Mouse (Mus musculus) midbrain, embryonic 12.5 days (tissue): ENCODE results near the gene B3galt4. TPM values are rescaled to one million over a fixed set of nuclear protein-coding genes. Genes with fewer than 3 reads are reported as not detected.
"Not testable (repeated sequence)": the region's sequence is repeated elsewhere in the genome, so short reads cannot be mapped to it uniquely, and the experiment has no call there.

Experiments used
- ATAC-seq: fragments of 200-750 bp; cut with Nextera tagmentation; 2 replicates; pipeline ENCODE4 v1.8.0; 2017; ENCODE audit warnings: low read depth, moderate TSS enrichment, moderate library complexity; ENCODE audit not compliant: low FRiP score
- H3K27ac ChIP-seq: fragments of 300-500 bp; sonication (generic); replicated peaks from 2 replicates; pipeline ENCODE4 v1.5.1; 2016; ENCODE audit warnings: mild to moderate bottlenecking
- H3K27me3 ChIP-seq: fragments of 300-500 bp; sonication (generic); 2 replicates; pipeline ENCODE4 v1.6.1; 2016; ENCODE audit warnings: mild to moderate bottlenecking
- H3K36me3 ChIP-seq: fragments of 300-500 bp; sonication (generic); 2 replicates; pipeline ENCODE4 v1.6.1; 2016
- H3K4me1 ChIP-seq: fragments of 300-500 bp; sonication (generic); 2 replicates; pipeline ENCODE4 v1.6.1; 2016
- H3K4me2 ChIP-seq: fragments of 300-500 bp; sonication (generic); replicated peaks from 2 replicates; pipeline ENCODE4 v1.6.1; 2016; ENCODE audit warnings: mild to moderate bottlenecking, moderate library complexity
- H3K4me3 ChIP-seq: fragments of 300-500 bp; sonication (generic); 2 replicates; pipeline ENCODE4 v1.5.1; 2016; ENCODE audit warnings: mild to moderate bottlenecking
- H3K9ac ChIP-seq: fragments of 300-500 bp; sonication (generic); replicated peaks from 2 replicates; pipeline ENCODE4 v1.6.1; 2016; ENCODE audit warnings: mild to moderate bottlenecking, moderate library complexity
- H3K9me3 ChIP-seq: fragments of 300-500 bp; sonication (generic); 2 replicates; pipeline ENCODE4 v1.6.1; 2016; ENCODE audit warnings: mild to moderate bottlenecking
- WGBS: fragments of 180-500 bp; shearing (Covaris S2); methylation state at CpG from one replicate; pipeline ENCODE4 v1.1.7; 2016; 5-methylcytosine and 5-hydroxymethylcytosine counted together
- polyA plus RNA-seq: library from polyadenylated mRNA; unstranded; fragments of >200 nt; fragmentation: Nextera tagmentation; extraction: Ambion mirVana; gene quantifications from 2 replicates; pipeline ENCODE4 v1.2.1, GENCODE M21; 2016

B3galt4 gene
- polyA plus RNA-seq, 1 experiment from 2014 or later: 8.7 TPM

DNA sequence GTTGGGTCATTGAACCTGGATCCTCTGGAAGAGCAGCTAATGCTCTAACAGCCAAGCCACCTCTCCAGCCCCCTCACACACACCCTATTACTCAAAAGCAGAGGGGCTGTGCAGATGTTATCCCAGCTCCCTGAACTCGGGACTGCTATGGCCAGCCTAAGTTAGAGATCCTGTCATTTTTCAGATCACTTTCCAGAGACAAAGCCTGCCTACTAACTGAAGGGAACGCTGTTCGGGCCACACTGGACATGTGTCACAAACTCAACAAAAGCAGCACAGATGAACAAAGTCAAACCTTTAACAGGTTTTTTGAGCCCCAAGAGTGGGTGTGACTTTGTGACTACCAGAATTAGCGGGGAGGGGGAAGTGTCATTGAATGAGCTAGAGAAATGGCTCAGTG is 1.6 kb upstream of the B3galt4 start:
- Histone ChIP-seq H3K4me3 (0 out of 2 replicates have a peak overlapping the region, but pooled peaks have one; percentile 10), H3K4me1 (peaks cover 63% of the 10 kb centered on the region)

DNA sequence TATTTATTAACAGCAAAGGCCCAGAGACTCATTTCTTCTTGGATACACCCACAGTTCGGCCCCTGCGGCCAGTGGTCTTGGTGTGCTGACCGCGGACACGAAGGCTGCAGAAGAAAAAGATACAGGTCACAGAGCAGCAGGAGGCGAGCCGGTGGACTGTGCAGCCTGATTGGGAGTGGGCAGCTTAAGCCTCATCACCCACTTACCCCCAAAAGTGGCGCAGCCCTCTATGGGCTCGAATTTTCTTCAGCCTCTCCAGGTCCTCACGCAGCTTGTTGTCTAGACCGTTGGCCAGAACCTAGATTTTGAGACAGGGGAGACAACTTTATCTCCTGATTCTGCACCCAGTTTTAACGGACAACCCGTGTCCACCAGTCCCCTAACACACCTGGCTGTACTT is 727 bp upstream of the B3galt4 start:
- not testable (repeated sequence) for ATAC-seq, H3K9me3 ChIP-seq, H3K27me3 ChIP-seq, H3K9ac ChIP-seq
- H3K27ac ChIP-seq: peak overlapping the region; percentile 89; the same call in 1 of the 2 replicates
- peak overlapping the region; percentile 48; the same call in 1 of the 2 replicates for H3K4me3 ChIP-seq
- peaks cover 61% of the 10 kb centered on the region for H3K4me1 ChIP-seq
- 71% methylated on average over 13 of the region's 13 CpGs for WGBS
- peaks cover 49% of the 10 kb centered on the region for H3K36me3 ChIP-seq
- peak overlapping the region; percentile 76 for H3K4me2 ChIP-seq

More for the DNA sequence above, 1.6 kb upstream of the B3galt4 start:
- H3K27ac ChIP-seq: no peak overlapping the region
- 88% methylated on average over 4 of the region's 4 CpGs for WGBS
- peaks cover 44% of the 10 kb centered on the region for H3K36me3 ChIP-seq
- H3K27me3 ChIP-seq: no peaks in the 10 kb centered on the region
- no peaks in the 10 kb centered on the region for H3K9me3 ChIP-seq
- H3K9ac ChIP-seq: no peak overlapping the region
- no peak for ATAC-seq
- H3K4me2 ChIP-seq: peak overlapping the region; percentile 22; the same call in 1 of the 2 replicates

DNA sequence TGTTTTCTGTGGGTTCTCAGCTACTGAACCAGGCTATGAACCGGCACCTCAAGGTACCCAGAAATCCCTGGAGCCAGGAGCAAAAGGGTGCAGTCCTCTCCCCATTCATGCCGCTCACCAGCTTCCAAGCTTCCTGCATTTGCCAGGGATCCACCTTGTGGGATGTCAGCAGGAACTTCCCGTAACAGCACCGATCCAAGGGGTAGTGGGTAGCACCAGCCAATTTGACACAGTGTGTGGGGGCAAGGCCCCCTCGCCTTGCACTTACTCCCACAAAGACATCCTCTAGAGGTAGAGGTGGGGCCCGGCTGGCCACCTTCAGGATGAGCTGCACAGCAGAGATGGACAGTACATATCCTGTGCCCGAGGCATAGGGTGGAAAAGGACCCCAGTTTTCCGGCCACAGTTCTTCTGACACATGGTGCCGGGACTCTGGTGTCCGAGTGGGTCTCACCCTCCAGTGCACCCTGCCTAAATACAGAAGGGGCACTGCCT is 1.1 kb downstream of the B3galt4 start:
- peak overlapping the region; percentile 63 for H3K9ac ChIP-seq
- no peaks in the 10 kb centered on the region for H3K9me3 ChIP-seq
- peak overlapping the region; percentile 76 for H3K4me2 ChIP-seq
- H3K4me3 ChIP-seq: peak overlapping the region; percentile 48
- peaks cover 54% of the 10 kb centered on the region for H3K4me1 ChIP-seq
- 74% methylated on average over 10 of the region's 10 CpGs for WGBS
- peaks cover 66% of the 10 kb centered on the region for H3K36me3 ChIP-seq
- no peaks in the 10 kb centered on the region for H3K27me3 ChIP-seq
- H3K27ac ChIP-seq: peak overlapping the region; percentile 89; the same call in 1 of the 2 replicates
- ATAC-seq: no peak

DNA sequence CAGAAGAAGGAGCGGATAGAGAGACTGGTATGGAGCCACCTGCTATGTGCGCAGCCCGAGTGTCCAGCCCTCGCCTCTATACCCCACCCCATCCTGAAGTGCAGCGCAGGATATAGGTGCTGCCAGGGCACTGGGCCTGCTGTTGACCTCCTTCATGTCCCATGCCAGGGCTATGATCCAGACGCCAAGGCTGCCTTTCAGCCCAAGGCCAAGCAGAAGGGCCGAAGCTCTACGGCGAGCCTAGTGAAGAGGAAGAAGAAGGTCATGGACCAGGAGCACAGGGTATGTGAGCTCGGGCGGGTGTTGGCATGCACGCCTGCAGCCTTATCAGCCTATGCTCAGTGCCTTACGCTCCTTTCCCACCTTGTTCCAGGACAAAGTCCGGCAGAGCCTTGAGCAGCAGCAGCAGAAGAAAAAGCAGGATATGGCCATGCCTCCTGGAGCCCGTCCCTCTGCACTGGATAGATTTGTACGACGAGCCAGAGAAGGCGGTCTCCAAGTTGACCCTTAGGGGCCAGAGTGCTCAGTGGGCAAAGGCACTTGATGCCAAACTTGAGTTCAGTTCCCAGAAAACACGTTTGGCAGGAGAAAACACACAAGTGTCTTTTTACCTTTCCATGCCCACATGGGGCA is 2.3 kb downstream of the B3galt4 start:
- Histone ChIP-seq H3K4me1 (peaks cover 46% of the 10 kb centered on the region), H3K36me3 (peaks cover 75% of the 10 kb centered on the region), H3K9ac (no peak overlapping the region), H3K9me3 (no peaks in the 10 kb centered on the region), H3K4me2 (no peak overlapping the region), H3K27ac (no peak overlapping the region), H3K27me3 (no peaks in the 10 kb centered on the region), H3K4me3 (no peak overlapping the region)
- no peak for ATAC-seq
- WGBS: 93% methylated on average over 19 of the region's 19 CpGs

DNA sequence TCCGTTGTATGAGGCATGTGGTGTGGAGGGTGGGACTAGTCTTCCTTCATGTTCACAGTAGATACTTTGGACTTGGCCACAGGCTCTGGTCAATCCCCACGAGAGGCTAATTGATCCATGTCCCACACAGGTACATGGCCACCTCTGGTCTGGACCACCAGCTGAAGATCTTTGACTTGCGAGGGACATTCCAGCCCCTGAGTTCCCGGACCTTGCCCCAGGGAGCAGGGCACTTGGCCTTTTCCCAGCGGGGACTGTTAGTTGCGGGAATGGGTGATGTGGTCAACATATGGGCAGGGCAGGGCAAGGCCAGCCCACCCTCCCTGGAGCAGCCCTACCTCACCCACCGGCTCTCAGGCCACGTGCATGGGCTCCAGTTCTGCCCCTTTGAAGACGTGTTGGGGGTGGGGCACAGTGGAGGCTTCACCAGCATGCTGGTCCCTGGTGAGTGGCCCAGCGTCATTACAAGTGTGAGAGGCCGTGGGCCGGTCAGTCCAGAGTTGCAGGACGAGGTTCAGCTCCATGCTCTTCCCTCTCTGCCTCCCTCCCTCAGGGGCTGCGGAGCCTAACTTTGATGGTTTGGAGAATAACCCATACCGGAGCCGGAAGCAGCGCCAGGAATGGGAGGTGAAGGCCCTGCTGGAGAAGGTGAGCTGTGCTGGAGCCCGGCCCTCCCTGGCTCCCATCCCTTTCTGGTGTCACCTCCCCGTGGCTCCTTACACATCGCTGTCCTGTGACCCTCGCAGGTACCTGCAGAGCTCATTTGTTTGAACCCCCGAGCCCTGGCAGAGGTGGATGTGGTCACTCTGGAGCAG is 3.0 kb downstream of the B3galt4 start:
- no peak overlapping the region for H3K9ac ChIP-seq
- H3K4me2 ChIP-seq: no peak overlapping the region
- WGBS: 87% methylated on average over 22 of the region's 22 CpGs
- H3K36me3 ChIP-seq: peaks cover 77% of the 10 kb centered on the region
- ATAC-seq: no peak
- H3K9me3 ChIP-seq: no peaks in the 10 kb centered on the region
- H3K4me3 ChIP-seq: no peak overlapping the region
- no peak overlapping the region for H3K27ac ChIP-seq
- H3K4me1 ChIP-seq: peaks cover 38% of the 10 kb centered on the region
- H3K27me3 ChIP-seq: no peaks in the 10 kb centered on the region

DNA sequence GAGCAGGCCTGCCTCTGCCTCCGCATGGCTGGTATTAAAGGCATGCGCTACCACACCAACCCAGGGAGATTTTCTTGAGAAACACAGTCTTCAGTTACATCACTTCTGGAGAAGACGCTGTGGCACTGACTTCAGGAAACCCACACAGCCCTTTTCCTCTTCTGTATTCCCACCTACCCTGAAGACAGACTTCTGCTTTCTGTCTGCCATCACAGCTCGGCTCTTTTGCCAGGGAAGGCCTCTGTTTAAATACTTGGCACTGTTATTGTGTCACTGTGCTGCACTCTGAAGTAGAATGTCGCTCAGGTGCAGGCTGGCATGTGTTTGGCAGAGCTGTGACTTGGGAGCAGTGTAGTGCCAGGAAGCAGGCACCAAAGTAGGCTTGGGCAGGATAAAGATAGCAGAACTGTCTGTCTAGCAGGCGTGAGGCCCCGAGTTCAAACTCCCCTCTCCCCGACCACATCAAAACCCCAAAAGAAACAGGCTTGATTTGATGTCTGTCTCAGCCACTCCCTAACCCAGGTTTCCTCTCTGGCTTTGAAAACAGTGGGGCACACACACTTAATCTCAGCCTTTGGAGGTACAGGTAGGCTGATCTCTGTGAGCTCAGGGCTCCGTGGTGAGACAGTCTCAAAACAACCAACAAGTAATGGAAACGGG is 3.7 kb downstream of the B3galt4 start:
- Histone ChIP-seq H3K9me3 (no peaks in the 10 kb centered on the region), H3K4me3 (no peak overlapping the region), H3K36me3 (peaks cover 77% of the 10 kb centered on the region), H3K27ac (no peak overlapping the region), H3K27me3 (no peaks in the 10 kb centered on the region), H3K4me2 (no peak overlapping the region), H3K9ac (no peak overlapping the region), H3K4me1 (peaks cover 31% of the 10 kb centered on the region)
- ATAC-seq: no peak
- 91% methylated on average over 10 of the region's 10 CpGs for WGBS

DNA sequence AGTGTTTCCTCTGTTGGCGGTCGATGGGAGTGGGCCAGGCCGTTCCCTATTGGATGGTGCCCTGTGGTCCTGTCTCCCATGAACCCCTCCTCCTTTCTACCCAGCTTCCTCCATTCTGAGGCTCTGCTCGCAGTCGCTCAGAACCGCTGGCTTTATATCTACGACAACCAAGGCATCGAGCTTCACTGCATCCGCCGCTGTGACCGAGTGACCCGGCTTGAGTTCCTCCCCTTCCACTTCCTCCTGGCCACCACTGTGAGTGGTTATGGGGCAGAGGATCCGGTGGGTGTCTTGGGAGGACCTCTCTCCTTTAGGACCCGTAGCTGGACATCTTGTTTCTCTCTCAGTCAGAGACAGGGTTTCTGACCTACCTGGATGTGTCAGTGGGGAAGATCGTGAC is 7.8 kb downstream of the B3galt4 start:
- Histone ChIP-seq H3K4me2 (no peak overlapping the region), H3K27me3 (no peaks in the 10 kb centered on the region), H3K9ac (no peak overlapping the region), H3K27ac (no peak overlapping the region), H3K4me3 (no peak overlapping the region), H3K4me1 (peaks cover 24% of the 10 kb centered on the region), H3K36me3 (peaks cover 58% of the 10 kb centered on the region), H3K9me3 (no peaks in the 10 kb centered on the region)
- WGBS: 93% methylated on average over 15 of the region's 15 CpGs
- ATAC-seq: no peak

DNA sequence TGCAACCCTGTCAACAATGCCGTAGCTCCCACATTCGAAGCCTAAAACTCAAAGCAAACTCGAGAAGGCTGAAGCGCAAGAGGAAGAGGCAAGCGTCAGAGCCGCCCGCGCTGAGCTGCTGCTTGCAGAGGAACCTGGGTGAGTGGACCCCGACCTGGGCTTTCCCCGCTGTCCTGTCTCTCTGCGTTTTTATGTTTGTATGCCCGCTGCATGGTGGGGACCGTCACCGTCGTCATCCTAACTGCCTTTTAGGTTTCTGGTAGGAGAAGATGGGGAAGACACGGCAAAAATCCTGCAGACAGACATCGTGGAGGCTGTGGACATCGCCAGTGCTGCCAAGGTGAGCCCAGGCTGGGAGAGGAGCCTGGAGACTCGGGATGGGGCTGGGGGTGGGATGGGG is 9.9 kb downstream of the B3galt4 start:
- Histone ChIP-seq H3K4me3 (peak overlapping the region; percentile 91), H3K27ac (no peak overlapping the region), H3K36me3 (peaks cover 60% of the 10 kb centered on the region), H3K4me2 (peak overlapping the region; percentile 99), H3K27me3 (no peaks in the 10 kb centered on the region), H3K9ac (peak overlapping the region; percentile 79), H3K9me3 (no peaks in the 10 kb centered on the region), H3K4me1 (peaks cover 24% of the 10 kb centered on the region)
- WGBS: 65% methylated on average over 19 of the region's 19 CpGs
- no peak for ATAC-seq

DNA sequence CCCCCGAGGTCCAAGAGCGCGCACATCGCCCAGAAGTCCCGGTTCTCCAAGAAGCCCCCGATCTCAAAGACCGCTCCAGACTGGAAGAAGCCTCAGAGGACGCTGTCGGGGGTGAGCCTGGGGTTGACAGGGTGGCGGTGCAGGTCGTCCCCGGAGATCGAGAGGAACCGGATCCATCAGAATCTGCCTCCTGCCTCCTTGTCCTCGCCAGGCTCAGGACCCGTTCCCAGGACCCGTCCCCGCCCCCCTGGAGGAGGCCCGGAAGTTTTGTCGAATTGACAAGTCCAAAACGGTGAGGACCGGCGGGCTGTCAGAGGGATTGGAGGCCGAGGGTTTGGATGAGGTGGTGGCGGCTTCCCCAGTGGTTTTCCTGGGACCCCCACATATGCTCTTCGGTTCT is 10.3 kb downstream of the B3galt4 start:
- ATAC-seq: peak; percentile 5; the same call in 1 of the 2 replicates
- Histone ChIP-seq H3K36me3 (peaks cover 59% of the 10 kb centered on the region), H3K27ac (no peak overlapping the region), H3K4me1 (peaks cover 24% of the 10 kb centered on the region), H3K9me3 (no peaks in the 10 kb centered on the region), H3K27me3 (no peaks in the 10 kb centered on the region), H3K9ac (peak overlapping the region; percentile 79), H3K4me3 (peak overlapping the region; percentile 91), H3K4me2 (peak overlapping the region; percentile 99)
- 3% methylated on average over 26 of the region's 26 CpGs for WGBS

DNA sequence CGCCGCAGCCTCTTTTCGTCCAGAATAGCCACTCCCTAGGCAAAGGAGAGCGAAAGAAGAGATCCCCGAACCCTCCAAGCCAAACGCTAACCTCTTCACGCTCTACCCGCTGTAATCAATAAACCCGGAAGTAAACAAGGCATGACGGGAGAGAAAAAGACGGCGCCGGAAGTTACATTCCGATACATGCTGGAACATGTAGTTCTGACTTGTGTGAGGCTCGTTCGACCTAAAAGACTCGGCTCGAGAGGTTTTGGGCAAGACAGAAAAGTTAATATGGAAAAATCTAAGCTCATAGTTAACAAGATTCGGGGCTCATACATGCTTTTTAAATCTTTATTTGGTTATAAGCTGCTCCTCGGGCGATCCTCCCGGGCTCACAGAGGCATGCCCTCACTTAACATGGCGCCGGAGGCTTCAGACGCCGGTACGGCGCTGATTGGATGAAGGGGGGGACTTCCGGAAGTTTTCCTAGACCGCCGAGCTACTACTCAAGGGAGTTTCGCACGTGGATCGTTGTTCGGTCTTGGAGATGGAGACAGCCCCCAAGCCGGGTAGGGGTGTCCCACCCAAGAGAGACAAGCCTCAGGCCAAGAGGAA is 11.0 kb downstream of the B3galt4 start, which contains the start of the genes Pfdn6 and Wdr46:
TSS of gene Pfdn6 (minus strand) at position 138 of the 600 bp plus-strand sequence.
TSS of gene Wdr46 (plus strand) at position 455 of the 600 bp plus-strand sequence.
- Histone ChIP-seq H3K4me2 (peak within 1 kb of the TSS; percentile 99), H3K4me3 (peak within 1 kb of the TSS; percentile 91), H3K9me3 (no peaks in the 10 kb centered on the region), H3K27ac (0 out of 2 replicates have a peak within 1 kb of the TSS, but pooled peaks have one; percentile 16), H3K27me3 (no peaks in the 10 kb centered on the region), H3K36me3 (peaks cover 59% of the 10 kb centered on the region), H3K4me1 (peaks cover 24% of the 10 kb centered on the region), H3K9ac (peak within 1 kb of the TSS; percentile 79)
- peak; percentile 90 for ATAC-seq
- under 1% methylated on average over 36 of the region's 36 CpGs for whole genome bisulfite sequencing

DNA sequence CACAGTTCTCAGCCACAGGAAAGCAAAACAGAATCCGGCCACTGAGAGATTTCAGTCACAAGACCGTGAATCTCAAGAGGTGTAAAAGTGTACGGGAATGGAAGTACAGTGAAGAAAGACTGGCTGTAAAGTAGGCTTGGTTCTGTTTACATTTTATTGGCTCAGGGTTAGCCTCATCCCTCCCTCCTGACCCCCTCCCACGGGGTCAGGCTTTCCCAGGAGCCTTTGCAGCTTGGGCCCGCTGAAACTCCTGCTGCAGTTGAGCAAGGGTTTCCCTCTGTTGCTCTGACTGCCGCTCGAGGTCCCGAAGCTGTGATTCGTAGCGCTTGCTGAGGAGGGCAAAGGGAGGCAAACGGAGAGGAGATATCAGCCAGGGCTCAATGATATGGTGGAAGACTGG is 12.5 kb downstream of the B3galt4 start:
- Histone ChIP-seq H3K4me2 (peak overlapping the region; percentile 99; the same call in 1 of the 2 replicates), H3K4me3 (no peak overlapping the region), H3K36me3 (peaks cover 54% of the 10 kb centered on the region)

More for the DNA sequence above, 12.5 kb downstream of the B3galt4 start:
- WGBS: 82% methylated on average over 11 of the region's 11 CpGs
- Histone ChIP-seq H3K9me3 (no peaks in the 10 kb centered on the region), H3K27ac (no peak overlapping the region), H3K27me3 (no peaks in the 10 kb centered on the region), H3K9ac (no peak overlapping the region), H3K4me1 (peaks cover 24% of the 10 kb centered on the region)
- ATAC-seq: no peak
